Mouse (Mus musculus) neural tube, embryonic 15.5 days (tissue): Measurements from ENCODE around the gene Zfp462. TPM values are rescaled to one million over a fixed set of nuclear protein-coding genes. Genes with fewer than 3 reads are reported as not detected.

ENCODE experiments used
- ATAC-seq: fragments of 200-750 bp; cut with Nextera tagmentation; 2 replicates; pipeline ENCODE4 v1.8.0; 2017; ENCODE audit warnings: mild to moderate bottlenecking, moderate TSS enrichment, moderate library complexity; ENCODE audit not compliant: low FRiP score
- H3K27ac ChIP-seq: fragments of 300-500 bp; sonication (generic); replicated peaks from 2 replicates; pipeline ENCODE4 v1.5.1; 2015; ENCODE audit warnings: mild to moderate bottlenecking, inconsistent platforms
- H3K27me3 ChIP-seq: fragments of 300-500 bp; sonication (generic); replicated peaks from 2 replicates; pipeline ENCODE4 v1.6.1; 2015; ENCODE audit warnings: inconsistent platforms
- H3K36me3 ChIP-seq: fragments of 300-500 bp; sonication (generic); 2 replicates; pipeline ENCODE4 v1.6.1; 2015; ENCODE audit warnings: inconsistent platforms
- H3K4me1 ChIP-seq: fragments of 300-500 bp; sonication (generic); 2 replicates; pipeline ENCODE4 v1.6.1; 2015; ENCODE audit warnings: inconsistent platforms
- H3K4me2 ChIP-seq: fragments of 300-500 bp; sonication (generic); 2 replicates; pipeline ENCODE4 v1.6.1; 2015; ENCODE audit warnings: inconsistent platforms, mild to moderate bottlenecking, moderate library complexity
- H3K4me3 ChIP-seq: fragments of 300-500 bp; sonication (generic); replicated peaks from 2 replicates; pipeline ENCODE4 v1.5.1; 2015; ENCODE audit warnings: mild to moderate bottlenecking, inconsistent platforms
- H3K9ac ChIP-seq: fragments of 300-500 bp; sonication (generic); replicated peaks from 2 replicates; pipeline ENCODE4 v1.6.1; 2015; ENCODE audit warnings: mild to moderate bottlenecking, inconsistent platforms
- H3K9me3 ChIP-seq: fragments of 300-500 bp; sonication (generic); replicated peaks from 2 replicates; pipeline ENCODE4 v1.6.1; 2016; ENCODE audit warnings: inconsistent platforms
- WGBS: fragments of 180-500 bp; shearing (Covaris S2); methylation state at CpG from one replicate; pipeline ENCODE4 v1.1.7; 2015; ENCODE audit warnings: mixed read lengths; 5-methylcytosine and 5-hydroxymethylcytosine counted together
- polyA plus RNA-seq: library from polyadenylated mRNA; unstranded; fragments of >200 nt; fragmentation: Nextera tagmentation; extraction: Ambion mirVana; gene quantifications from 2 replicates; pipeline ENCODE4 v1.2.1, GENCODE M21; 2015

Gene Zfp462
- polyA plus RNA-seq, 1 experiment from 2014 or later, result 8.2 TPM

DNA sequence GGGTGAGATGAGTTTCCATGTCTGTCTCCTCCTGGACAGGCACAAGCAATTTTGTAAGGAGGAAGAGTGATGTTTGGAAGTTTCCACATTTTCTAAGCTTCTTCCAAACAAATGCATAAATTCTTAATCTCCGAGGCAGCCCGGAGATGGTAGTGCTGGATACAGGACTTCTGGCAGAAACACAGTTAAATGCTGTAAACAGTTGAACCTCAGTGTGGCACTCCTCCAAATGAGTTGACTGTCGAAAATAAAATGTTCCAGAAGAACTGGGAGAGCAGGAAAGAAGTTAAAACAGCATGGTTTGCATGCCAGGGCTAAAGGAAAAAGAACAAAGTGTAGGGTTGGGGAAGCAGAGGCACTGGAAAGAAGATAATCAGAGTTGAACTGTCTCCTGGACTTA lies 9.6 kb downstream of the Zfp462 start:
- 61% methylated on average over 3 of the region's 3 CpGs for whole genome bisulfite sequencing

DNA sequence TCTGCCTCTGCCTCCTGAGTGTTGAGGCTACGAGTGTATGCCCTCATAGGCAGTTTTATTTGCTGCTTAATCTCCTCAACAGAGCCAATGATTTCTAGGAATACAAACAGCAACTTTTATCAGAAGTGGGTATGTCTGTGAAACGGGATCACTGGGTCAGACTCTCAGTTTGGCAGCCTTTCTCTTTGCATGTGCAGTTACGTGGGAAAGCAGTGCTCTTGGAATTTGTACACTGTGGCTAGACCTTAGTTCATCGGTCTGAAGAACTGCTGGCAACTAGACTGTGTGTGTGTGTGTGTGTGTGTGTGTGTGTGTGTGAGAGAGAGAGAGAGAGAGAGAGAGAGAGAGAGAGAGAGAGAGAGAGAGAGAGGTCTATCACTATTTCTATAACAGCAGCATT lies 15.9 kb downstream of the Zfp462 start:
- Histone ChIP-seq H3K27me3 (no peaks in the 10 kb centered on the region), H3K4me1 (peaks cover 34% of the 10 kb centered on the region), H3K9me3 (no peaks in the 10 kb centered on the region), H3K4me2 (no peak overlapping the region), H3K36me3 (no peaks in the 10 kb centered on the region), H3K4me3 (no peak overlapping the region), H3K9ac (no peak overlapping the region), H3K27ac (no peak overlapping the region)
- WGBS, result 72% methylated on average over 4 of the region's 4 CpGs
- no peak for ATAC-seq

More for the DNA sequence above, 9.6 kb downstream of the Zfp462 start:
- no peaks in the 10 kb centered on the region for H3K36me3 ChIP-seq
- H3K9me3 ChIP-seq, result no peaks in the 10 kb centered on the region
- H3K4me2 ChIP-seq, result no peak overlapping the region
- H3K27ac ChIP-seq, result no peak overlapping the region
- no peaks in the 10 kb centered on the region for H3K27me3 ChIP-seq
- no peak overlapping the region for H3K9ac ChIP-seq
- no peak overlapping the region for H3K4me3 ChIP-seq
- peaks cover 64% of the 10 kb centered on the region for H3K4me1 ChIP-seq
- ATAC-seq, result no peak

- no peaks in the 10 kb centered on the region for H3K36me3 ChIP-seq
- 88% methylated on average over 4 of the region's 4 CpGs for WGBS
- ATAC-seq, result no peak
- no peaks in the 10 kb centered on the region for H3K27me3 ChIP-seq
- no peak overlapping the region for H3K4me3 ChIP-seq
- peaks cover 41% of the 10 kb centered on the region for H3K4me1 ChIP-seq
- H3K27ac ChIP-seq, result no peak overlapping the region
- no peak overlapping the region for H3K4me2 ChIP-seq
- H3K9me3 ChIP-seq, result no peaks in the 10 kb centered on the region
- no peak overlapping the region for H3K9ac ChIP-seq
Observed at GRCm38 (mm10) chr4:54962141-54962540, 17.3 kb downstream of the Zfp462 start.

GRCm38 (mm10) chr4:54963551-54963950 lies 18.7 kb downstream of the Zfp462 start:
- 79% methylated on average over 7 of the region's 7 CpGs for WGBS
- no peak for ATAC-seq

GRCm38 (mm10) chr4:54965169-54965695 lies 20.4 kb downstream of the Zfp462 start:
- no peak overlapping the region for H3K4me3 ChIP-seq
- no peak overlapping the region for H3K4me2 ChIP-seq
- WGBS, result 62% methylated on average over 9 of the region's 9 CpGs
- H3K27ac ChIP-seq, result peak overlapping the region; percentile 75; the same call in 1 of the 2 replicates
- H3K36me3 ChIP-seq, result no peaks in the 10 kb centered on the region
- peak overlapping the region; percentile 2; the same call in 1 of the 2 replicates for H3K9ac ChIP-seq
- H3K4me1 ChIP-seq, result peaks cover 51% of the 10 kb centered on the region
- H3K9me3 ChIP-seq, result no peaks in the 10 kb centered on the region
- H3K27me3 ChIP-seq, result no peaks in the 10 kb centered on the region
- ATAC-seq, result no peak

More at GRCm38 (mm10) chr4:54963551-54963950, 18.7 kb downstream of the Zfp462 start:
- Histone ChIP-seq H3K27me3 (no peaks in the 10 kb centered on the region), H3K4me2 (no peak overlapping the region), H3K9ac (no peak overlapping the region), H3K4me3 (no peak overlapping the region), H3K27ac (no peak overlapping the region), H3K9me3 (no peaks in the 10 kb centered on the region), H3K4me1 (peaks cover 44% of the 10 kb centered on the region), H3K36me3 (no peaks in the 10 kb centered on the region)

DNA sequence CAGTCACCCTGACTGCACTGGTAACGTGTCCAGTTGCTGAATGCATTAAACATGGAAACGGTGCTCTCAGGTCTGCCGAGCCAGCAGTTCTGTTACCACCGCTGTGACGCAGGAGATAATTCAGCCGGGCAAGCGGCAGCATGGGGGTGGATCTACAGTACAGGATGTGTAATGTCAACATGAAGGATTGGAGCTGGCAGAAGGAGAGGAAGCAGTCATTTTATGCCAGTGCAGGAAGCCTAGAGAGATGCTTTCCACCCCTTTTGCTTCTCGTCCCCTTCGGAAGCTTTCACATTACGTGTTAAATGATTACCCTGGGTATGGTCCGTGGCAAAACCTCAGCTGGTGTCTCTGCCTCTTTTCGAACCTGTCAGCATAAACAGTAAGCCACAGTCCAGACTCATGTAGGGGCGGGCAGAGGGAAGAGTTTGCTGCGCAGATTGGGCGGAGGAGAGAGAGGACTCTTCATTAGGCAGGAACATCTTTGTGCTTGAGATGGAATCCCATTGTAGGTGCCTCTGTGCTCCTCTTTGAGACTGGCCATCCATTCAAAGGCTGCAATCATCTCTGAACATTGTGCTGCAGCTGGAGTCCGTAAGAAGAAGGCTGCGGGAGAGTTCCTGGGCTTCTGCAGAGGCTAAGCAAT lies 21.4 kb downstream of the Zfp462 start:
- Histone ChIP-seq H3K9me3 (no peaks in the 10 kb centered on the region), H3K9ac (no peak overlapping the region; the same call in 1 of the 2 replicates), H3K4me1 (peaks cover 48% of the 10 kb centered on the region), H3K36me3 (no peaks in the 10 kb centered on the region), H3K4me2 (peak overlapping the region; percentile 43), H3K27me3 (no peaks in the 10 kb centered on the region), H3K27ac (peak overlapping the region; percentile 75), H3K4me3 (peak overlapping the region; percentile 12)
- WGBS, result 19% methylated on average over 17 of the region's 17 CpGs
- peak; percentile 60 for ATAC-seq

- Histone ChIP-seq H3K9ac (no peak overlapping the region), H3K4me3 (no peak overlapping the region), H3K9me3 (no peaks in the 10 kb centered on the region), H3K27ac (peak overlapping the region; percentile 75; the same call in 1 of the 2 replicates), H3K27me3 (no peaks in the 10 kb centered on the region), H3K4me1 (peaks cover 50% of the 10 kb centered on the region), H3K36me3 (no peaks in the 10 kb centered on the region), H3K4me2 (no peak overlapping the region)
- WGBS, result 93% methylated on average over 4 of the region's 4 CpGs
- ATAC-seq, result no peak
Observed at GRCm38 (mm10) chr4:54967166-54967565, 22.3 kb downstream of the Zfp462 start.

- H3K9me3 ChIP-seq, result no peaks in the 10 kb centered on the region
- H3K36me3 ChIP-seq, result no peaks in the 10 kb centered on the region
- ATAC-seq, result no peak
- H3K4me2 ChIP-seq, result no peak overlapping the region
- 68% methylated on average over 5 of the region's 5 CpGs for WGBS
- H3K4me3 ChIP-seq, result no peak overlapping the region
- no peaks in the 10 kb centered on the region for H3K27me3 ChIP-seq
- H3K4me1 ChIP-seq, result peaks cover 50% of the 10 kb centered on the region
- H3K9ac ChIP-seq, result no peak overlapping the region
- 0 out of 2 replicates have a peak overlapping the region, but pooled peaks have one; percentile 35 for H3K27ac ChIP-seq
Observed at GRCm38 (mm10) chr4:54967721-54968120, 22.9 kb downstream of the Zfp462 start.

DNA sequence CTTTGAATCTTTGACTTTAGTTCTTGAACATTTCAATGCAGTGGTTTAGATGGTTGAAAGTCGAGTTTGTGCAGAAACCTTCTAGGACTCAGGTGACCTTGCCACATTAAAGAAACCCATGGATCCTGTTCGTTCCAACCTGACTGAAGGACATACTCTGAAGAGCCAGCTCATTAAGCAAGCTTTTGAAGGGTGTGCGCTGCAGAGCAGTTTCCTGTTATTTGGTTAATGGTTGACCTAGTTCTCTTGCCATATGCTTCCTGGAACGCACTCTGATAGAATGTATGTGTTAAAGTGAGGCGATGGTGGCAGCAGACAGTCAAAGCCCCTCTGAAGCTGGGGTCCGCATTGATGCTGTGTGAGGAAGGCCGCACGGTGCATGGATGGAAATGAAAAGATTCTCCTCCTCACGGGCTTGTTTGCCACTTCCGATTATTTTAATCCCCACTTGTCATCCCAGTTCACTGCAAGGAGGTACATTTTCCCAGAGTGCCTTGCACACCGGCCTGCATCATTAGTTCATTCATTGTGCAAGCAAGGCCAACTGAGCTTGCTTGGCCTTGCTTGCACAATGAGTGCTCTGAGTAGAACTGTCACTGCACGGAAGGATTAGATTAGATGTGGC lies 24.9 kb downstream of the Zfp462 start:
- WGBS, result 85% methylated on average over 12 of the region's 12 CpGs
- Histone ChIP-seq H3K9ac (no peak overlapping the region), H3K4me3 (no peak overlapping the region), H3K9me3 (no peaks in the 10 kb centered on the region), H3K27ac (peak overlapping the region; percentile 18; the same call in 1 of the 2 replicates), H3K27me3 (no peaks in the 10 kb centered on the region), H3K4me2 (no peak overlapping the region), H3K4me1 (peaks cover 49% of the 10 kb centered on the region), H3K36me3 (no peaks in the 10 kb centered on the region)
- no peak for ATAC-seq

- Histone ChIP-seq H3K4me1 (peaks cover 33% of the 10 kb centered on the region), H3K4me3 (no peak overlapping the region), H3K9me3 (no peaks in the 10 kb centered on the region), H3K36me3 (no peaks in the 10 kb centered on the region), H3K9ac (no peak overlapping the region), H3K27me3 (no peaks in the 10 kb centered on the region), H3K4me2 (no peak overlapping the region), H3K27ac (no peak overlapping the region)
- WGBS, result 90% methylated on average over 3 of the region's 3 CpGs
- no peak for ATAC-seq
Observed at GRCm38 (mm10) chr4:54971386-54971785, 26.5 kb downstream of the Zfp462 start.

DNA sequence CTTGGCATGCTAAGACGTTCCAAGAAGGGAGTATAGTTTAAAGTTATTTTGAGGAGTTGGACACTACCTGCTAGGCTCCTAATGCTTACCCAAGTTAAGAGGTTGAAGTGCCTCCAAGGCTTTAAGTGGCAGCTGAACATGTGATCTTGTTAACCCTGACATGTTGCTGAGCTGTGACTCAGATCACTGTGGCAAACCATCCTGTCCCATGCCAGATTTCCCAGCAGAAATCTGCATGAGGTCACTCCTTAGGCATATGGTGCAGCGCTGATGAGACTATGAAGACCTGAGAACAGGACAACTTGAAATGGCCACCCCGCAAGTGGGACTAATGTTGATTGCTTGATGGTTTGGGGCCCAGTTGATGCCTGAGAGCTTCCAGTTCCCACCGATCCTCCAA lies 27.2 kb downstream of the Zfp462 start:
- H3K4me3 ChIP-seq, result no peak overlapping the region
- no peak overlapping the region for H3K9ac ChIP-seq
- ATAC-seq, result no peak
- no peak overlapping the region for H3K27ac ChIP-seq
- H3K27me3 ChIP-seq, result no peaks in the 10 kb centered on the region
- 96% methylated on average over 4 of the region's 4 CpGs for WGBS
- no peaks in the 10 kb centered on the region for H3K36me3 ChIP-seq
- H3K4me1 ChIP-seq, result peaks cover 28% of the 10 kb centered on the region
- no peaks in the 10 kb centered on the region for H3K9me3 ChIP-seq
- no peak overlapping the region for H3K4me2 ChIP-seq
